In genomic region chr1:134205296-134206018, GRCm38 (mm10) we compare ENCODE assay signal across 9 mouse cellular contexts. TPM values are rescaled to one million over a fixed set of nuclear protein-coding genes. Genes with fewer than 3 reads are reported as not detected.
A peak's percentile ranks its signal among the peaks of the same experiment; 100 is the strongest.
DNase-seq lines count a peak whose midpoint lies in the region; ATAC-seq and TF ChIP-seq lines count a peak whose summit lies in the region.
"Had no signal": no experiment of that assay in that cellular context is flagged by ENCODE, and none has a peak within 500 bp of the region (broad histone marks: within the 10 kb centered on the region; RNA-seq: fewer than 3 reads in every experiment).

No protein-coding gene starts in this region.

- H3K27ac ChIP-seq in forebrain, embryonic 15.5 days (replicated peaks): peak overlapping the region; percentile 29
- H3K27ac ChIP-seq in forebrain, embryonic 12.5 days: no peak overlapping the region
- H3K27ac ChIP-seq in hindbrain, postnatal 0 days: no peak overlapping the region

- H3K4me1 ChIP-seq in forebrain, embryonic 15.5 days: peaks cover 12% of the 10 kb centered on the region
- 0 out of 2 replicates have a peak, but pooled peaks cover 3% of the 10 kb centered on the region for H3K4me1 ChIP-seq in forebrain, embryonic 12.5 days
- H3K4me1 ChIP-seq in hindbrain, postnatal 0 days (ENCODE audit: insufficient read depth, low read length): peaks cover 4% of the 10 kb centered on the region; the same call in 1 of the 2 replicates

- H3K9ac ChIP-seq in forebrain, embryonic 15.5 days (replicated peaks): no peak overlapping the region
- no peak overlapping the region for H3K9ac ChIP-seq in forebrain, embryonic 12.5 days
- H3K9ac ChIP-seq in hindbrain, postnatal 0 days (replicated peaks; ENCODE audit: low read length): no peak overlapping the region

- WGBS in forebrain, embryonic 15.5 days: 62% methylated on average over 9 of the region's 9 CpGs
- 69% methylated on average over 9 of the region's 9 CpGs for WGBS in forebrain, embryonic 12.5 days
- 48% methylated on average over 9 of the region's 9 CpGs for WGBS in hindbrain, postnatal 0 days

- TF ChIP-seq CTCF in hindbrain, postnatal 0 days (IDR thresholded peaks at IDR 0.05; ENCODE audit: low read depth): no peak

- no peaks in the 10 kb centered on the region for H3K27me3 ChIP-seq in forebrain, embryonic 15.5 days
- H3K27me3 ChIP-seq in forebrain, embryonic 12.5 days: peaks cover 18% of the 10 kb centered on the region
- H3K27me3 ChIP-seq in hindbrain, postnatal 0 days (ENCODE audit: insufficient read depth, low read length): no peaks in the 10 kb centered on the region

- H3K9me3 ChIP-seq in forebrain, embryonic 15.5 days: no peaks in the 10 kb centered on the region
- no peaks in the 10 kb centered on the region for H3K9me3 ChIP-seq in forebrain, embryonic 12.5 days
- no peaks in the 10 kb centered on the region for H3K9me3 ChIP-seq in hindbrain, postnatal 0 days (ENCODE audit: low read length)

- H3K4me2 ChIP-seq in forebrain, embryonic 15.5 days (replicated peaks): no peak overlapping the region
- no peak overlapping the region for H3K4me2 ChIP-seq in forebrain, embryonic 12.5 days
- no peak overlapping the region for H3K4me2 ChIP-seq in hindbrain, postnatal 0 days (ENCODE audit: low read depth, low read length)

- ATAC-seq in forebrain, embryonic 15.5 days (replicated peaks): no peak; the same call in 1 of the 2 replicates
- ATAC-seq in forebrain, embryonic 12.5 days (ENCODE audit: low FRiP score): no peak
- peak; percentile 53; the same call in 1 of the 2 replicates for ATAC-seq in hindbrain, postnatal 0 days

- peak; percentile 67 to 70 for DNase-seq in right cerebral cortex, postnatal 10 days (ENCODE audit: low spot score in 2 of 2)
- no peak for DNase-seq in right cerebral cortex, postnatal 4 days
- peak; percentile 70 for DNase-seq in hindbrain, postnatal 0 days (ENCODE audit: low spot score)
- DNase-seq in urinary bladder, postnatal 25 days (ENCODE audit: low spot score): no peak
- no peak for DNase-seq in spleen, postnatal 36 days (ENCODE audit: low spot score in 2 of 2)
- no peak for DNase-seq in kidney, adult 8-10 months
- DNase-seq: right cerebral cortex, adult 18-20 months had no signal

- no peak overlapping the region for H3K4me3 ChIP-seq in forebrain, embryonic 15.5 days
- H3K4me3 ChIP-seq in forebrain, embryonic 12.5 days (replicated peaks): no peak overlapping the region
- no peak overlapping the region for H3K4me3 ChIP-seq in hindbrain, postnatal 0 days (ENCODE audit: low read length)

- H3K36me3 ChIP-seq in forebrain, embryonic 15.5 days: no peaks in the 10 kb centered on the region
- no peaks in the 10 kb centered on the region for H3K36me3 ChIP-seq in forebrain, embryonic 12.5 days (replicated peaks)
- H3K36me3 ChIP-seq in hindbrain, postnatal 0 days (ENCODE audit: insufficient read depth, low read length): 0 out of 2 replicates have a peak, but pooled peaks cover 5% of the 10 kb centered on the region

RNA-seq across cellular contexts. Expression of gene Mybph, which starts 12.2 kb away (rescaled TPM):
- polyA plus RNA-seq in forebrain, embryonic 15.5 days (2015; fragmentation: Nextera tagmentation; extraction: Ambion mirVana): not detected in 2 replicates
- 0.15 and 0.34 TPM in 2 replicates for polyA plus RNA-seq in forebrain, embryonic 12.5 days (2016; fragmentation: Nextera tagmentation; extraction: Ambion mirVana)
- total RNA-seq in hindbrain, postnatal 0 days (2014; rRNA removed): not detected in 2 replicates
- polyA plus RNA-seq in hindbrain, postnatal 0 days (2015; fragmentation: Nextera tagmentation; extraction: Ambion mirVana): 0.08 TPM in 1 of 2 replicates, not detected in the other

RNA-seq across cellular contexts. Expression of gene Chil1, which starts 23.5 kb away (rescaled TPM):
- 3.2 and 3.7 TPM in 2 replicates for polyA plus RNA-seq in forebrain, embryonic 15.5 days (2015; fragmentation: Nextera tagmentation; extraction: Ambion mirVana)
- polyA plus RNA-seq in forebrain, embryonic 12.5 days (2016; fragmentation: Nextera tagmentation; extraction: Ambion mirVana): 1.9 and 2.5 TPM in 2 replicates
- 4.5 and 6.2 TPM in 2 replicates for total RNA-seq in hindbrain, postnatal 0 days (2014; rRNA removed)
- polyA plus RNA-seq in hindbrain, postnatal 0 days (2015; fragmentation: Nextera tagmentation; extraction: Ambion mirVana): 3.1 and 4.1 TPM in 2 replicates

RNA-seq across cellular contexts. Expression of gene Adora1, which starts 29.8 kb away (rescaled TPM):
- polyA plus RNA-seq in forebrain, embryonic 15.5 days (2015; fragmentation: Nextera tagmentation; extraction: Ambion mirVana): 14.0 and 15.7 TPM in 2 replicates
- polyA plus RNA-seq in forebrain, embryonic 12.5 days (2016; fragmentation: Nextera tagmentation; extraction: Ambion mirVana): 1.4 and 1.8 TPM in 2 replicates
- 51.1 and 54.2 TPM in 2 replicates for total RNA-seq in hindbrain, postnatal 0 days (2014; rRNA removed)
- 32.6 and 33.4 TPM in 2 replicates for polyA plus RNA-seq in hindbrain, postnatal 0 days (2015; fragmentation: Nextera tagmentation; extraction: Ambion mirVana)

Comparison
In these comparisons a context has a peak if more than half of its experiments do, and no peak if none do; other contexts are left out.
1. DNase-seq: peak in right cerebral cortex, postnatal 10 days (2 of 2) and hindbrain, postnatal 0 days (single experiment); none in right cerebral cortex, postnatal 4 days (single experiment), urinary bladder, postnatal 25 days (single experiment), spleen, postnatal 36 days (0 of 2) and kidney, adult 8-10 months (0 of 2).